Mouse (Mus musculus) embryonic stem cell, embryonic (primary cell): ENCODE measurements around the gene Olfml1.

Experiments
- CTCF ChIA-PET, 4 experiments: fragments of 300-600 bp in 2 of 4; fragments of 350-600 bp in 2 of 4; sonication (Branson Sonifier 250); formaldehyde crosslinking; loops; one replicate each; lab custom pipeline; 2022; ENCODE audit warnings: inconsistent platforms in 2 of 4; lab: Charles Lee
- POLR2A ChIA-PET, 4 experiments: fragments of 300-600 bp in 2 of 4; fragments of 350-600 bp in 2 of 4; sonication (Branson Sonifier 250); formaldehyde crosslinking; loops; one replicate each; lab custom pipeline; 2022; ENCODE audit warnings: antibody characterized with exemption in 4 of 4, inconsistent platforms in 1 of 4; lab: Charles Lee

Olfml1 gene

DNA sequence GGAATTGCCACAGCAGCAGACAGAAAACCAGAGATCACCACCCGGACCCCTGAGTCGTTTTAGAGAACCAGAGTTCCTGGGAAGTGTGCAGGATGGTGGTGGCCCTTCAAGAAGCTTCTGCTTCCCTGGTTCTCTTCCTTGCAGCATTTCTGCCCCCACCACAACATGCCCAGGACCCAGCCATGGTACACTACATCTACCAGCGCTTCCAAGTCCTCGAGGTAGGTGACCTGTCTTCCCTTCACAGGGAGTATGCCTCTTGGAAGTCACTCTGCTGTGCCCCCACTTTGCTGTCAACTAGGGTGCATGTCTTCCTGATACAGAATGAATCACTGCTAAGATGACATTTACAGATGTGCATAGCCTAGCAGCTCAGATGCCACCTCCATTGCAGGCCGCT lies 428 bp downstream of the Olfml1 start:
- CTCF ChIA-PET: interaction anchor here in 1 of 4 experiments (1.0 kb wide), 1 partner anchor 12 kb away, joined by 3 read pairs; no protein-coding TSS in a partner anchor

DNA sequence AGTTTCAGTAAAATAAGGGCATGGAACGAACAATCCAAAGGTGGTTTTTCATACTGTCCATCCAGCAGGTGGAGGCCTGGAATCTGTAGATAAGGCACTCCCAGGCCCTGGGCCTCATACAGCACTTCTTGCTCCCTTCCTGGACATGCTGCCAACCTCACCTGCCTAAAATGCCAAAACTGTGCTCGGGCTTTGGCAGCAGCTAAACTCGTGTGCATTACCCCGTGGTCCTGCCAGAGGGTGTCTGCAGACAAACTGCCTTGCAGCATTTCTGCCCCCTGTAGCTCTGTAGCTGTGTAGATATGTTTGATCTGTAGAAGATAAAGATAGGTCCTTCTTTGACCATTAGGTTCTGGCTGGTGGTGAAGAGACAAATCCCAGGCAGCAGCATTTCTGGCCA lies 1.7 kb downstream of the Olfml1 start:
- ChIA-PET CTCF (no interaction called here), POLR2A (interaction anchor here in 2 of 4 experiments (1.1 to 1.4 kb wide), 3 partner anchors 16 to 188 kb away, joined by 3 to 7 read pairs (median 4); partner anchors contain the start of gene Ppfibp2 (in 1 of the 2))

More for the DNA sequence above, 428 bp downstream of the Olfml1 start:
- POLR2A ChIA-PET: interaction anchor here (0.7 to 5.0 kb wide), 14 partner anchors 14 to 359 kb away, joined by 3 to 38 read pairs (median 3); partner anchors contain the start of genes Rbmxl2 (in 2 of the 4) and Ppfibp2 (in 1 of the 4)

DNA sequence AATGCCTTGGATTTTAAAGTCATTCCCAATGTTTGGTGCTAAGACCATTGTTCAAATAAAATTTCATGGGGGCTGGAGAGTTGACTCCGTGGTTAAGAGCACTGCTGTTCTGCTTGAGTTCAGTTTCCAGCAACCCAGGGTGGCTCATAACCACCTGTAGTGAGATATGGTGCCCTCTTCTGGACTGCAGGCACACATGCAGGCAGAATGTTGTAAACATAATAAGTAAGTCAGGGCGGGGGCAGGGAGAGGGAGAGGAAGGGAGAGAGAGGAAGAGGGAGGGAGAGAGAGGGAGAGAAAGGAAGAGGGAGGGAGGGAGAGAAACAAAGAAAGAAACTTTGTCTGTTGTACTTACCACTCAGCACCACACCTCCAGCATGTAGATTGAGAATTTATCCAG lies 6.6 kb downstream of the Olfml1 start:
- CTCF ChIA-PET: interaction anchor here in 3 of 4 experiments (0.6 to 1.2 kb wide), 4 partner anchors 9 to 359 kb away, joined by 3 to 9 read pairs (median 4); no protein-coding TSS in a partner anchor
- POLR2A ChIA-PET: interaction anchor here in 1 of 4 experiments (0.5 to 0.8 kb wide), 2 partner anchors 20 to 77 kb away, joined by 3 to 5 read pairs; no protein-coding TSS in a partner anchor

DNA sequence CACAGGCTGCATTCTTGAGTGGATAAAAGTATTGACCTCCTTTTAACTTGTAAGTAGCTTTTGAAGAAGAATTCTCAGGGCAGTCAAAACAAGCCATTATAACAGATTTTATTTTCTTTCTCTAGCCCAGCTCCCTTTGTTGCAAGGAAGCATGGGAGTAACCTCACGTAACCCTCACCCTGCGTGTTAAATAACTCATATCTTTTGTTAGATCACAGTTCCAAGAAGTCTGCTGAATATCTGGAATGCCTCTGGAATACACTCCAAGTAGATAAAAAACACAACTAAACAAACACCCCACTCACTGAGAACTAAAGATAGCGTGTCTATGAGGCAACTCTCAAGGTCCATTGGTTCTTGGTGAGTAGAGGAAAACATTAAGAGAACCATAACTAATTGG lies 7.0 kb downstream of the Olfml1 start:
- CTCF ChIA-PET: interaction anchor here in 3 of 4 experiments (0.6 to 1.2 kb wide), 4 partner anchors 9 to 359 kb away, joined by 3 to 9 read pairs (median 4); no protein-coding TSS in a partner anchor
- POLR2A ChIA-PET: interaction anchor here in 1 of 4 experiments (0.5 to 0.8 kb wide), 2 partner anchors 20 to 76 kb away, joined by 3 to 5 read pairs; no protein-coding TSS in a partner anchor

DNA sequence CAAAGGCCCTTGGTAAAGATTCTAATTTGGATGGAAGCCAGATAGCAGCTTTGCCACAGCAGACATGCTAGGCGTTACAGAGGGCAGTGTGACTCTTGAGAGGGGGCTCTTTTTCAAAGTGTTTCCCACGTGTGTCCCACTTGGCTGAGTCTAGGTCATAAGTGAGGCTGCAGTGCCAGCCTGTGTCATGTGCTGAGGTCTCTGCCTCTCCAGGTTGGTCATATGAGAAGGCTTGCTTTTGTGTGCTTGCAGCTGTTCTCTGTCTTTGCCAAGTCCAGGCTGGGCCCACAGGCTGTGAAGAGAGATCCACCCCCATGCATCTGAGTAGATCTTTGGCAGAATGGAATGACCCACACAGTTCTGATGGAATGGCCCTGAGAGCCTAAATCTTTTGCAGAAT lies 25.4 kb downstream of the Olfml1 start:
- ChIA-PET POLR2A (interaction anchor here in 2 of 4 experiments (1.1 to 4.1 kb wide), 4 partner anchors 9 to 39 kb away, joined by 3 to 52 read pairs (median 17); no protein-coding TSS in a partner anchor), CTCF (no interaction called here)

DNA sequence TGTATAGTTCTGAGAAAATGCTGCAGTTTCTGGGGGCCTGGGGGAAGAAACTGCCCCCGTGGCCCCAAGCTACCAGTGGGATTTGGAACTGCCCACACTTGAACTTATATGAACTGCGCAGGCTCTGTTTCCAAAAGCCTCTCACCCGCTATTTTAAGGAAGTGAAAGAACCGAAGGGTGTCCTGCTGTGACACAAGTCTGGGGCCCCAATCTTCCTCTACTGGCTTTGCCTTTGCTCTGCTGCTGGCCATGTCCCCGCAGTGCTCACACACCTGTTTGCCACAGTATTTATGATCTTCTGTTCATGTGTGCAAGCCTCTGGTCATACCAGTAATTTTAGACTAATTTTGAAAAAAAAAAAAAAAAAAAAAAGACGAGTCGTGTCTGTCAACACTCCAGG lies 26.7 kb downstream of the Olfml1 start:
- POLR2A ChIA-PET: interaction anchor here (0.5 to 4.1 kb wide), 70 partner anchors 9 to 1858 kb away, joined by 3 to 52 read pairs (median 5); partner anchors contain the start of genes Rbmxl2 (in 3 of the 4), Syt9 (in 2 of the 4), Cyb5r2 (in 1 of the 4) and Ilk (in 1 of the 4)
- CTCF ChIA-PET: interaction anchor here (0.6 to 2.0 kb wide), 30 partner anchors 11 to 1914 kb away, joined by 3 to 12 read pairs (median 4); partner anchors contain the start of genes Cyb5r2 (in 1 of the 4) and Rbmxl2 (in 1 of the 4)

DNA sequence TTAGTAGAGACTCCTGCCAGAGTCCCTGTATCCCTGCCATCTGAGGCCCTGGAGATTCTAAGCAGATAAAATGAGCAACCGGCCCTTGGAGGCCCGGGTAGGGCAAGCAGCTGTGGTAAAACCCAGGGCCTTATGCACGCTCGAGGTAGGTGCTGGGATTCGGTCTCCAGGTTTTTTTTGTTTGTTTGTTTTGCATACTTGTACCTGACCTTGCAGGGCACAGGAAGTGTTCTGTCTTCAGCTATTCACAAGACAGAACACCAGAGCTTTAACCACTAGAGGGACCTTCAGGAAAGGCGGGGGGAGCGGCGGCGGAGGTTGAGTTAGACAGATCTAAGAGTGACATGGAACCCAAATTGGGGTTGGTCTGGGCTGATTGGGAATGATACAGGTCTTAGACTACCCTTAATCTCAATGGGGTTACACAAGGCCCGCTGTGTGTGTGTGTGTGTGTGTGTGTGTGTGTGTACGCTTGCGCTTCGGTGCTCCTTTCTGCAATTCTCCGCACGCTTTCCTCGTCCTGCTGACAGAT lies 27.1 kb downstream of the Olfml1 start:
- CTCF ChIA-PET: interaction anchor here (0.6 to 2.0 kb wide), 30 partner anchors 11 to 385 kb away, joined by 3 to 12 read pairs (median 4); partner anchors contain the start of genes Cyb5r2 (in 1 of the 4) and Rbmxl2 (in 1 of the 4)
- POLR2A ChIA-PET: interaction anchor here (0.5 to 4.1 kb wide), 83 partner anchors 9 to 1924 kb away, joined by 3 to 52 read pairs (median 5); partner anchors contain the start of genes Rbmxl2 (in 3 of the 4), Syt9 (in 2 of the 4), Cyb5r2 (in 1 of the 4) and Ilk (in 1 of the 4)

DNA sequence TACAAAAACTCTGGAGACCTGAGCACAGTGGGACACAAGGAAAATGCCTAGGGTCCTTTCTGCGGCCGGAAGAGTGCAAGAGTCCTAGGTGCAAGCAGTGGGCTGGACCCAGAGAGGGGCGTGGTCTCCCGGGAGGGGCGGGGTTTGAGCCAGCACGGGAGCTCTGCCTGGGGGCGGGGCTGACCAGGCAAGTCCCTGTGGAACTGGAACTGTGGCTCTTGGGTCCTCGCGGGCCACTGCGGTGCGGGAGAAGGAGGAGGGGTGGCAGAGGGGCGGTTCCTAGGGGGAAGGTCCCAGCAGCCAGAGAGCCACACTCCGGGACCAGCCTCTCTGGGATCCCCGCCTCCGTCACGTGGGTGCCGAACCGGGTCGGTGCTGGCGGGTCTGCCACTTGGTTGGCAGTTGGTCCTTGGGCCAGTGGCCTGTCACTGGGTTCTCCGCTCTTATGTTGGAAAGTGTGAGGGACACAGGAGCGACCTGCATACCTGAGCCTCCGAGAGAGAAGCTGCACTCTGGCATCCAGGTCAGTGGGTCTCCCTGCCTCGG lies 27.7 kb downstream of the Olfml1 start, which contains the start of gene Ppfibp2:
Gene Ppfibp2 (plus strand): TSS at position 351 of the 546 bp plus-strand sequence.
- POLR2A ChIA-PET: interaction anchor here in 3 of 4 experiments (0.6 to 4.1 kb wide), 76 partner anchors 8 to 1924 kb away, joined by 3 to 52 read pairs (median 5); partner anchors contain the start of genes Rbmxl2 (in 3 of the 3), Syt9 (in 2 of the 3), Cyb5r2 (in 1 of the 3) and Ilk (in 1 of the 3)

DNA sequence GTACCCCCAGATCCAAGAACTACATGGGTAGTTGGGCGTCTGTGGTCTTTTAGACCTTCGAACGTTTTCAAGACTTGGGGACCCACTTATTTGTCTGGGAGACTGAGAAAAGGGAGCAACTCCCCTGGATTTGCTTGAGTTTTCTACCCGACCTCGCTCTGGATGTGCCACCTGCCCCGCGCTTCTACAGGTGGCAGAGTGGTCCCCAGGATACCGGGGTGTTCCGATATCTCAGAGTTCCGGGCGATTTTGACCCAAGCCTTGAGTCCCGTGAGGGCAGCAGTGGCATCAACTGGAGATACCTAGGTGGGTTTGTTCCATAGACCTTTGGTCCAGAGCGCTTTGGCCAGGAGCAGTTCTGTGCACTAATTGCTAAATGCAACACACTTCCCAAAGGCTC lies 28.2 kb downstream of the Olfml1 start:
- CTCF ChIA-PET: interaction anchor here in 3 of 4 experiments (0.6 to 2.0 kb wide), 14 partner anchors 12 to 163 kb away, joined by 3 to 12 read pairs (median 4); partner anchors contain the start of gene Cyb5r2 (in 1 of the 3)
- POLR2A ChIA-PET: interaction anchor here in 3 of 4 experiments (0.6 to 4.1 kb wide), 60 partner anchors 8 to 1923 kb away, joined by 3 to 52 read pairs (median 5); partner anchors contain the start of genes Rbmxl2 (in 3 of the 3), Syt9 (in 2 of the 3), Cyb5r2 (in 1 of the 3) and Olfml1 (in 1 of the 3)

More for the DNA sequence above, 27.7 kb downstream of the Olfml1 start, which contains the start of gene Ppfibp2:
- CTCF ChIA-PET: interaction anchor here (0.6 to 2.0 kb wide), 25 partner anchors 10 to 386 kb away, joined by 3 to 12 read pairs (median 3); partner anchors contain the start of genes Cyb5r2 (in 1 of the 4) and Rbmxl2 (in 1 of the 4)

DNA sequence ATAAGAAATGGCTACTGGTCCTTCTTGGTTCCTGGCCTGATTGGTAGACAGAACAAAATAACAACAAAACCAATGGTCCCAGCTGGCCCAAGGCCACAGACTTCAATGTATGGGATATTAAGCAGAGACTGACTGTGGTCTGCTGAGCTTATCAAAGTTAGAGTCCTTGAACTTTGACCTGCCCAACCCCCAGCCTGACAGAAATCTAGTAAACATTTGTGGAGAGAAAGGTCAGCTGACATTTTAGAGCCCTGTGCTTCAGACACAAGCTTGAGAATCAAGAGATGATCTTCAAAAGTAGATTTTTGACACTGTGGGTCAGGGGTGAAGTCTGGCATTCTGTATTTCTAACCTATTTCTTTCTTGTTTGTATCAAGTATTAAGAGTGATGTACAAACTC lies 29.5 kb downstream of the Olfml1 start:
- CTCF ChIA-PET: interaction anchor here in 1 of 4 experiments (1.0 kb wide), 1 partner anchor 152 kb away, joined by 3 read pairs; no protein-coding TSS in a partner anchor
- POLR2A ChIA-PET: interaction anchor here in 1 of 4 experiments (1.0 to 1.1 kb wide), 2 partner anchors 10 to 22 kb away, joined by 3 read pairs; no protein-coding TSS in a partner anchor

DNA sequence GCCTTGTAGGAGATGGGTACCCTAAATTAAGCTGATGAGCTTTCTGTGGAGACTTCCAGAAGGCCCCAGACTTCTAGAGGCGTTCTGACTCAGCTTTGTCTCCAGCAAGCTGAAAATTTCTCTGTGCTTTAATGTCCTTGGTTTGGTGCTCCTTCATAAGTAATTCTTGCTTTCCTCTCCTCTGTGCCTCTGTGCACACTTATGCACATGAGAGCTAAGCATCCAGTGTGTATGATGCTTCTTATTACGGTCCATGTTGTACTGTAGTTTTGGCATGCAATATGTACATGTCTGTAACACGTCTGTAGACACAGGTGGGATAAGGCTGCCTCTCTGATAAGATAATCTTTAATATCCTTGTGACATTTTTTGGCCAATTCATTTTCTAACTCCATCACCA lies 30.7 kb downstream of the Olfml1 start:
- POLR2A ChIA-PET: interaction anchor here in 1 of 4 experiments (0.8 kb wide), 1 partner anchor 8 kb away, joined by 3 read pairs; no protein-coding TSS in a partner anchor

DNA sequence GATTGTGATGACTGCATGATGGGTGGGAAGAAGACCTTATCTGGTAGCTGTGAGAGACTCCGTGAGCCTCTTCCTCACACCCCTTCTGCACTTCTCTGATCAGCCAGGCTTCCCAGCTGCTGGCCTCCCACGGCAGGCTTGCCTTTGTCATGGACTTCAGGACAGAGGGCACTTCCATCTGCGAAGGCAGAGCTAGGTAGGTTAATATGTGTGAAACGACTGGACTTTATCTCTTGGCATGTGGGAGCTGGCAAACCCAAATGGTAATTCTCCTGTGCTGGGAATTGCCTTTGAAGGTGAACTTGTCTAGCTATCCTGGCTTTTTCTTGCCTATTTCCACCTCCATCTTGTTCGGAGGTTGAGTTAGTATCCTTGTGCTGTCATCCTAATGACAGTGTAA lies 33.4 kb downstream of the Olfml1 start:
- ChIA-PET CTCF (interaction anchor here in 1 of 4 experiments (0.6 kb wide), 1 partner anchor 916 kb away, joined by 5 read pairs; no protein-coding TSS in a partner anchor), POLR2A (interaction anchor here in 2 of 4 experiments (1.2 to 2.0 kb wide), 2 partner anchors 12 to 46 kb away, joined by 3 to 4 read pairs; no protein-coding TSS in a partner anchor)

More for the DNA sequence above, 30.7 kb downstream of the Olfml1 start:
- CTCF ChIA-PET: no interaction called here

DNA sequence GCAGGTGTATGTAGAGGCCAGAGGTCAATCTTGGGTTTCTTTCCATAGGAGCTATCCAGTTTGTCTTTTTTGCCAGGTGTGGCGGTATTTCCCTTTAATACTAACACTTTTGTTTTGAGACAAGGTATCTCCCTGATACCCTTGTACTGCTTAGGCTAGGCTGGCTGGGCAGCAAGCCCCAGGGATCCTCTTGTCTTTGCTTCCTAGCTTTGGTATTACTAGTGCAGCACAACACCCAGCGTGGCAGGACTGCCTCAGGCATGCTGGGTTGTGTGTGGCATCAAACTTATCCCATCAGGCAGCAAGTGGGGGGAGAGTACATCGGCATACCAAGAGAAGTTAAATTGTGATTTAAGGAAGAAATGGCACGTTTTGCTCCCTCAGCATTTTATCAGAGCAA lies 35.3 kb downstream of the Olfml1 start:
- ChIA-PET POLR2A (interaction anchor here in 2 of 4 experiments (1.3 to 2.0 kb wide), 3 partner anchors 8 to 25 kb away, joined by 3 to 13 read pairs (median 4); partner anchors contain the start of gene Ppfibp2 (in 1 of the 2)), CTCF (no interaction called here)

DNA sequence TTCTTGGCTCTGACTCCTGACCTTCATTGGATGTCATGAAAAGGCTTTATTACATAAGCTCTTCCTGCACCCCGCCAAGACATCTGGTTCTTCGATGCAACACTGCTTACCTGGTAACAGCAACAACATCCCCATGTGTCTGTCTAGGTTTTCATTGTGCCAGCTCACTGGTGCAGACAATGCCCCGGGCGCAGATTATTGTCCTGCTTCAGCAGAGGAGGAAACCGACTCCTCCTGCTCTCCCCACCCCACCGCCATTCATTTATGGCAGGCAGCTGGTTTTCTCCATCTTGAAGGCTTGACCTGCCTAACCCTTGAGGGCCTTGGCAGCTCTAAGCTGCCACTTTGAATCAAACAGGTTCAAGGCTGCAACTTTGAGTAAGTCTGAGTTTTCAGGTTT lies 35.7 kb downstream of the Olfml1 start:
- ChIA-PET CTCF (no interaction called here), POLR2A (interaction anchor here in 2 of 4 experiments (0.8 to 2.0 kb wide), 4 partner anchors 9 to 50 kb away, joined by 3 to 13 read pairs (median 4); partner anchors contain the start of gene Ppfibp2 (in 1 of the 2))

DNA sequence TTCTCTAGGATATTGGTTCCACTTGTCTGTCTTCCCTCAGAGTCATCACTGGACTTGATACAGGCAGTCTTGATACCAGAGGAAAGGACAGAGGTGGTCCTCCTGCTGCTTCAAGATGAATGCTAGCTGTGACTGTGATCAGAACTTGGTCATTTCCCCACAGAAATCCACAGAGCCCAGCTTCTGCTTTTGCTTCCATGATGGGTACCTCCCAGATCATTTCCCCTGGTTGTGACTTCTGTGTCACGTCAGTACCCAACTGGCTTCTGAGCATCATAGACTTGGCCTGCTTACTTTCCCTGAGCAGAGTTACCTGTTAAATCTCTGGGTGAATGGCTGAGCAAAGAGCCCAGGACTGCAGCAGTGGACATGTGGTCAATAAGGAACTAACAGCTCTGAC lies 40.5 kb downstream of the Olfml1 start:
- ChIA-PET POLR2A (interaction anchor here in 1 of 4 experiments (0.9 to 1.2 kb wide), 4 partner anchors 13 to 395 kb away, joined by 3 to 5 read pairs (median 4); partner anchors contain the start of gene Ppfibp2), CTCF (no interaction called here)

DNA sequence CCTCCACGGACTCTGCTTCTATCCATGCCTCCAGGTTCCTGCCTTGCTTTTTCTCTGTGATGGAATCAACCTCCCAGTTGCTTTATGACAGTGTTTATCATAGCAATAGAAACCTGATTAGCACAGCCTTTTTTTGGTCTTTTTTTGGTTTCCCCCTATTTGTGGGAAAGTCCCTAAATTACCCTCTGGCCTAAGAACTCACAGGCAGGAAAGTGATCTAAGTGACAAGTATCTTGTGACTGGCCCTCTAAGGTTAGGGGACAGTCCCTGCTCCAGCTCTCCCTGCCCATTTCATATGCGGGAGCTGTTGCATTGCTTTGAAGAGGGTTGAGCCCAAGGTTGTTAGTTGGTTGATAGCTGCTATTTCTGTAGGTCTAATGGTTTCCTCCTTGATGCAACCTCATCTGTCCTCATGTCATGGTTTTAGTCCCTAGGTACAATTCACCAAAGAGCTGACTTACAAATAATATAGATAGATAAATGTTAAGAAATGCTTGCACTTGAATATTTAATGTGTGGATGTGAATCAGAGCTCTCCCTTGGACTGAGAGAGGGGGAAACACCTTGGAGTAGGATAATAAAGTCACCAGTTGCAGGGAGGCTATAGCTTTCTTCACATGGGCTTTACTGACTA lies 42.5 kb downstream of the Olfml1 start:
- ChIA-PET POLR2A (interaction anchor here in 2 of 4 experiments (1.2 to 1.4 kb wide), 3 partner anchors 9 to 15 kb away, joined by 4 to 9 read pairs (median 4); partner anchors contain the start of gene Ppfibp2 (in 2 of the 2)), CTCF (no interaction called here)

DNA sequence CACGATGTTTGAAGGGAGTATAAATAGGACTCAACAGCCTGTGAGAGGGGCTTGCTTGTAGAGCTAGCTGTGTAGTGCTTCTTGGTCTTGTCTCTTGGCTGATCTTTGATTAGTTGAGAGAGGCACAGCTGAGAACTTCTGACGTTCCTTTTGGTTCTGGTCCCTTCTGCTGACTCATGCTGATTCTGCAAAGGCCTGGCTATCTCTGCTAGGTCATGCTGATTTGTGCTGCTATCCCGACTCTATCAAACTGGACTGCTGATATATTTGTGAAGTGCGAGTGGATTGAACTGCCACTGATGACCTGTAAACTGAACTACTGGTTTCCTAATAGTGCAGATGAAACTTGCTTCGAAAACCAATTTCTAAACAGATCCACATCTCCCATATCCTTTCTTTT lies 43.6 kb downstream of the Olfml1 start:
- CTCF ChIA-PET: no interaction called here

More for the DNA sequence above, 43.6 kb downstream of the Olfml1 start:
- POLR2A ChIA-PET: interaction anchor here in 1 of 4 experiments (0.9 to 1.4 kb wide), 2 partner anchors 8 to 58 kb away, joined by 4 read pairs; no protein-coding TSS in a partner anchor
